Mouse (Mus musculus) kidney, adult 2 months (tissue): Measurements from ENCODE around the gene Amigo1.

Experiments
- CTCF ChIP-seq: fragments of 200-500 bp; conservative IDR thresholded peaks from 2 replicates; pipeline ENCODE4 v1.5.1; 2011; ENCODE audit warnings: low read depth, mild to moderate bottlenecking, control low read depth, low read length, moderate library complexity, mixed read lengths; ENCODE audit not compliant: insufficient read depth, insufficient read length
- POLR2A ChIP-seq: fragments of 200-500 bp; IDR thresholded peaks from one replicate; pipeline ENCODE4 v1.6.1; 2011; ENCODE audit warnings: low read depth, low read length, control low read depth

DNA sequence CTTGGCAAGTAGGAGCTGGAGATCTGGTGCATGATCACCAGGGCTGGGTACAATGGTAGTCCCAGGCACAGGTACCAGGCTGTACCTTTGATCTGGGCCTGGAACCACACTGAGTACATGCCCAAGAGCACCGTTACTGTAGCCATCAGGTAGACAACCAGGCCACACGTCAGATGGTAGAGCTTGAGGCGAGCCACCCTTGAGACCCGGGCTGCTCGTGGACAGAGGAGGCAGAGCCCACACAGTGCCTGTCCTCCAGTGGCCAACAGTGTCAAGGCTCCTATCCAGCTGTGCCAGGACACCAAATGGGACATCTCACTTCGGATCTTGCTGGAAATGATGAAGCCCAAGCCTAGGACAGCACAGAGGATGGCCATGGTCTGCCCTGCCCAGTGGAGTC lies 13.1 kb downstream of the Amigo1 start:
- TF ChIP-seq POLR2A (no peak), CTCF (no peak)
